Mouse (Mus musculus) adrenal gland, postnatal 36 days (tissue): ENCODE measurements around the gene Ambra1. TPM values are rescaled to one million over a fixed set of nuclear protein-coding genes. Genes with fewer than 3 reads are reported as not detected.

Experiments
- DNase-seq, 2 experiments: peaks; one replicate each; pipeline ENCODE4 v3.0.0; 2021; ENCODE audit warnings: mixed read lengths in 1 of 2
- total RNA-seq, 2 experiments: library from RNA; stranded (reverse); gene quantifications; 2 replicates each; pipeline ENCODE4 v1.2.3; 2021

Ambra1 gene
- total RNA-seq, 2 experiments from 2014 or later = 34.4 to 35.5 TPM

DNA sequence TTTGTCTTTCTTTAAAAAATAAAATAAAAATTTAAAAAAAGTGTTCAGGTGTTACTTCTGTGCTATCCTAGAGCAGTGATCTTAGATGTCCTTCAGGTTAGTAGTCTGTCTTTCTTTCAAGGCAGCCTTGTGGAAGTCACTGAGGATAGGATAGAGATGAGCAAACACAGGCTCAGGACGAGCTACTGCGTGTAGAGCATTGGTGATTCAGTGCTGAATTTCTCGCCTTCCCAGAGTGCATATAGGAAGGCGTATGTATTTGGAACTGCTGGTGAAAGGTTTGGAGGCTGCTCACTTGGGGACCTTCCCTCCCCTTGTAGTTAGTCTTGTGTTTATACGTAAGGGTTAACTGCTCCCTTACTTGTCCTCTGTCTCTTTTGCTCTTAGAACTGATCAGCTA lies 5.3 kb downstream of the Ambra1 start:
- no peak for DNase-seq

DNA sequence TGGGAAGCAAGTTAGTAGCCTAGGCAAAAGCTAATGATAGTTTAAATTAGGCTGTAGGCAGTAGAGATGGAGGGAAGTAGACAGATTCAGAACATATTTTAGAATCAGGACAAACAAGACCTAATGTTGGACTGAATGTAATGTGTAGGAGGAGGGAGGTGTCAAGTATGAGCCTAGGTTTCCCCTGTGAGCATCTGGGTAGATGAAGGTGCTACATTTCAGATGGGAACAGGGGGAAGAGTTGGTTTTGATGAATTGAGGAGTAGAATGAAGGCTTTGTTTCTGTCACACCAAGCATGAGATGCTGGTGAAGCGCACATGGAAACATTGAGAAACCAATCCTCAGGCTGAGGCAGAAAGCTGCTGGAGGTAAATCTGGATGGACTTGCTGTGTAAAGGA lies 9.7 kb downstream of the Ambra1 start:
- DNase-seq = no peak

DNA sequence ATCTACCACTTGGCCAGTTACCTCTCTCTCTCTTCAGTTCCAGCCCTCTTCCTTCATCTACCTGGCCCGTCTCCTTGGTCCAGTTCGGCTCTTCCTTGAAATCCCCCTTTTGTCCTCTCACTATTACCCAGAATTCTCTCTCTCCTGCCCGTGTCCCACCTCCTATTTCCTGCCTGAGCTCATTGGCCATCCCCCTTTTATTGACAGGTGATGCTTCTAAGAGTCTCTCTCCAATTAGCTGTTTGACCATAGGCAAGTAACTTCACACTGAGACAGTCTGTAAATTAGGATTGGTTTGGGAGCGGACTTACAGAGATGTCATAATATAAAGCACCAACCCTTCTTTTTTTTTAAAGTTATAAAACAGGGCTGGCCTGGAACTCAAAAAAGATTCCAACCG lies 14.8 kb downstream of the Ambra1 start:
- DNase-seq = no peak

DNA sequence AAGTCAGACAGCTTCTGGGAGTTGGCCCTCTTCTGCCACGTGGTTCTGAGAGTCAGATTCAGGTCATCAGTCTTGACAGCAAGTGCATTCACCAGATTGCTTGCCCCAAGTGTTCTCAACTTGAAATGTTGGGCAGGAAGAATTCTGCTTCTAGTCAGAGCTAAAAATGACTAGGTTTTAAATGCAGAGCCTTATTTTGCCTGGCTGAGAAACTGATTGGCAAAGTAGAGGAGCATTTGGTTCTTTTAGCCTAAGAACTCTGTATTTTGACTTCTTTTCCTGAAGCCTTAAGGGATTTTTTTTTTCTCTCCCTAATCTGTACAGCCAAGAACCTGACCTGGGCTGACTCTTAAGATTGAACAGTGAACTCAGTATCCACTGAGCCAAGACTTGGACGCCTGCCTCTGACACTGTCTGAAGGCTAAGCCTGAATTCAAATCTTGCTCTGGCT lies 19.9 kb downstream of the Ambra1 start:
- peak; percentile 42 to 48 for DNase-seq

DNA sequence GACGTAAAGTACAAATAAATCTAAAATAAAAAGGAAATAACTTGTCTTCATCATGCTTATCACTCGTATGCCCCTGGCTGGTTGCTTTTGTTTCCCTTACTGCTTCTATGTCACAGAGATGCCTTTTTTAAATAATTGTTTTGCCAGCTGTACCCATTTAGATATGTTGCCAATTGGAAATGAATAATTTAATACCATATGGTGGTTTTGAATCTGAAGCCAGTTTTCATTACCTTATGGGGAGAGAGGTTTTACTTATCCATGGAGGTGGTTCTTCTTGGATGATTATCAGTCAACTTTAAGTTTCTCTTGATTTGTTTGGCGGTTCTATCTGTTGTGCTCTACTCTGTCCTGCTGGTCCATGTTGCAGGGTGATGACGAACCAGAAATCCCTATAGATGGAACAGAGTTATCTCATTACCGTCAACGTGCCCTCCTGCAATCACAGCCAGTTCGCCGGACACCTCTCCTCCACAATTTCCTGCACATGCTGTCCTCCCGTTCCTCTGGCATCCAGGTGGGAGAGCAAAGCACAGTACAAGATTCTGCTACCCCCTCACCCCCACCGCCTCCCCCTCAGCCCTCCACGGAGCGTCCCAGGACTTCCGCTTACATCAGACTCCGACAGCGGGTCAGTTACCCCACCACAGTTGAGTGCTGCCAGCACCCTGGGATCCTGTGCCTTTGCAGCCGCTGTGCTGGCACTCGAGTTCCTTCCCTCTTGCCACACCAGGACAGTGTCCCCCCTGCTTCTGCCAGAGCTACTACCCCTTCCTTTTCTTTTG lies 42.2 kb downstream of the Ambra1 start:
- no peak for DNase-seq

DNA sequence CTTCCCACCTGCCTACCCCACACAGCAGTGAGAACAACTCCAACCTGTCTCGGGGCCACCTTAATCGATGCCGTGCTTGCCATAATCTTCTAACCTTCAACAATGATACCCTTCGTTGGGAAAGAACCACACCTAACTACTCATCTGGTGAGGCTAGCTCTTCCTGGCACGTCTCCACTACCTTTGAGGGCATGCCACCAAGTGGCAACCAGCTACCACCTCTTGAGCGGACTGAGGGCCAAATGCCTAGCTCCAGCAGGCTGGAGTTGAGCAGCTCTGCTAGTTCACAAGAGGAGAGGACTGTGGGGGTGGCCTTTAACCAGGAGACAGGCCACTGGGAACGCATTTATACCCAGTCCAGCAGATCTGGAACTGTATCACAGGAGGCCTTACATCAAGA lies 43.4 kb downstream of the Ambra1 start:
- DNase-seq = no peak

DNA sequence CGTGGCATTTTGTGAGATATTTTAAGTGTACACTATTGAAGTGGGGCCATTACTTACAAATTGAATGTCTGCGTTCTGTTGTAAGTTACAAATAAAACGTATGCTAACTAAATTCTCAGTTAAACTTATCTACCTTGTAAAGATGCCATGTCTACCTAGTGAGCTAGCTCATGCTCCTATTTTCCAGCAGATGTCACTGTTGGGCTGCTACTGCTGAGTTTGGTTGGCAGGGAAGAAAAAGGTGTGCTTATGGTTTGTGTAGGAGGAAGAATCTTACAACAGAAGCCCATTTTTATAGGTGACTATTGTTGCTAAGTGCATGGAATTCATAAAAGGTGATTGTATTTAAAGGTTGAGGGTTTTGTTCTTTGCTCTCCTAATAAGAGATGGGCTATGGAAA lies 49.2 kb downstream of the Ambra1 start:
- DNase-seq = peak in 1 of 2 experiments; percentile 42

DNA sequence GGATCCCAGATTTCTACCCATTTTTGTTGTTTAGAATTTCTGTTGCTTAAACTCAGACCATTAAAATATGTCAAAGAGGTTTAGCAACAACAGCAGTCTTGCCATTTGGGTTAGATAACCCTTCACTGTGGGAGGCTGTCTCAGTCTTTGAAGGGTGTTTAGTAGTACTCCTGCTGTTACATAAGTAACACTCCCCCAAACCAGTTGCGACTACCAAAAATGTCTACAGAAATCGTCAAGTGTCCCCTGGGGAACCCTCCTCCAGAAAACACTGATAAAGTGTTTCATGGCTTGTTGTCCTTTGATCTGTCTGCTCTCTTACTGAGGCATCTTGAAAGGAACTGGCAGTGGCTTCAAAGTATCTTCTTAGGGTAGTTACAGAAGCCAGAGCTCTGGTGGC lies 61.7 kb downstream of the Ambra1 start:
- peak in 1 of 2 experiments; percentile 1 for DNase-seq

DNA sequence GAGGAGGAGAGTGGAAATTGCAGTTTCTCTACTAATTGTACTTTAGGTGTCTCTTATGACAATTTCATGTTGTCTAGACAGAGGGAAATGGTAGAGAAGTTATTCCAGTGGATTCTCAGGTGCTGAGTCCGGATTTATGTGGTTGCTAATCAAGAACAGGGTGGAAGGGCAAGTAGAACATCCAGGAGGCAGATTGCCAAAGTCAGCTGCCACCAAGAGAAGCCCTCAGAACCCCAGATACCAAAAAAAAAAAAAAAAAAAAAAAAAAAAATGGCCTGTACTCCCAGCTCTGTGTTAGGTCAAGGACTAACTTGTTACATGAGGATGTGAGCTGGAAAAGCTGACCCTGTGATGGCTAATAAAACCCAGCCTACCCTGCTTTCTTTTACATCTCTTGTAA lies 62.4 kb downstream of the Ambra1 start:
- peak; percentile 34 to 62 for DNase-seq

DNA sequence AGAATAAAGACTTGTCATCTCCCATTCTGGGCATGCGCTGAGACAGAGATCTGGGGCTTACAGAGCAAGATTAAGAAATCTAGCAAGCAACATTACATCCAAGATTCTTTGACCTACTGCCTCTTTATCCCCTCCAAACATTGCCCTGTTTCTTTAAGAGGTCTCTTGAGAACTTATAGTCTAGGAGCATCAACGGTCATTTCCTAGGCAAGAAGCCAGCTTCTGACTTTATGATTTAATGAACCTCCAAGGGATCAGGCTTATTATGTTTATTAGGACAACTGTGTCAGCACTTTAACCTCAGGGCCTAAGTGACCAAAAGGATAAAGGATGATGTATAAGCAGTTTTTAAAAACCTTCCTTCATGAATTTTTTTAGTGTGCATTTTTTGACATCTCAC lies 64.5 kb downstream of the Ambra1 start:
- peak in 1 of 2 experiments; percentile 16 for DNase-seq

DNA sequence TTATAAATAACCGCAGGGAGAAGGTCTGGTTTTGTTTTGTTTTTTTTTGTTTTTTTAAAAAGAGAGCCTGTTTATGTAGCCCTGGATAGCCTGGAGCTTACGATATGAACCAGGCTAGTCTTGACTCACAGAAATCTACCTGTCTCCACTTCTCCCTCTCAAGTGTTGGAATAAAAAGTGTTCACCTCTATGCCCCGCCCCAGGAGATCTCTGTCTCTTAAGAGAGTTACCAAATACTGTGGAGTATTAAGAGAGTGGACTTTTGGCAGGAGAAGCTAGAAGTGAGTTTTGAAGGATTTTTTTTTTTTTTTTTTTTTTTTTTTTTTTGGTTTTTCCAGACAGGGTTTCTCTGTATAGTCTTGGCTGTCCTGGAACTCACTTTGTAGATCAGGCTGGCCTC lies 65.2 kb downstream of the Ambra1 start:
- DNase-seq = no peak

DNA sequence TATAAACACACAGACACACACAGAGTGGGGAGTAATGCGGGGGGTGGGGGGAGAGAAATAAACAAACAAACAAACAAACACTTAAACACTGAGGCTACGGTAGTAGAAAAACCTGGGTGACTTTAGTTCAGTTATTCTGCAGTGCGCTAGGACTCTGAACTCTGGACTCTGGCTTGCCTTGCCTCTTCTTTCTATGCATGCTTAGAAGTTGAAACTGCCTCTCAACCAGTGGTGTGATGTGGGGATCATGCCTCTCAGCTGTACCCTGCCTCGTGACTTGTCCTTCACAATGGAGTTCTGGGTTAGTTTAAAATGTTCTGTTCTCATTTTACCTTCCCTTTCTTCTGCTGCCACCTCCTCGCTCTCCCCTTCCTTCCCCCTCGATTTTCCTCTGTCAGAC lies 81.5 kb downstream of the Ambra1 start:
- no peak for DNase-seq

DNA sequence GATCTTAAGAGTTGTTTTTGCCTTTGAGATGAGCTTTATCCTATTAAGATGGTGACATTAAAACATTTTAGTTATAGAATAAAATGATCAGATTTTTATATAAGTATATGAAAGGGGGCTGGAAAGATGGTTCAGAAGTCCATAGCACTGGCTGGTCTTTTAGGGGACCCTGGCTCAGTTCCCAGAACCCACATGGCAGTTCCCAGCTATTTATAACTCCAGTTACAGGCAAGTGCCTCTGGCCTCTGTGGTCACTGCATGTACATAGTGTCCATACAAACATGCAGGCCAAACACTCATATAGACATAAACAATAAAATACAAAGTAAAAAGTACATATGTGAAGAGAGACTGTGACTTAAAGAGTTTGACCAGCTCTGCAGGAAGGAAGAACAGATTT lies 86.8 kb downstream of the Ambra1 start:
- DNase-seq = no peak

DNA sequence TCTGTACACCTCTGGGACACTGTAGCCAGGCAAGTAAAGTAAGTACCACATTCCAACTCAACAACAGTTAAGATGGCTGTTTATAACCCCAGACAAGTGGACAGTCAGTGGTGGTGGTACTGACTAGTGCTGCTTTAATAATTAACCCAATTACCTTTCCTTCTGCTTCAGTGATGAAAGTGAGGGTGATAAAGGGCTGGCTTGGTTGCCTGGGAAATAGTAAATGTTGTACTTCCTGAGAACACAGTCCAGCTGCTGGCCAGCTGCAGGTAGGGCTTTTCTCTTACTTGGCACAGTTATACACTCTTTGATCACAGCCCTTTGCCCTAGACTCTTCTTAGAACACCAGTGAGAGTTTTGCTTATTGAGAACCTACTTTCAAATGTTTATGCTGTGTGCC lies 102.3 kb downstream of the Ambra1 start:
- no peak for DNase-seq

DNA sequence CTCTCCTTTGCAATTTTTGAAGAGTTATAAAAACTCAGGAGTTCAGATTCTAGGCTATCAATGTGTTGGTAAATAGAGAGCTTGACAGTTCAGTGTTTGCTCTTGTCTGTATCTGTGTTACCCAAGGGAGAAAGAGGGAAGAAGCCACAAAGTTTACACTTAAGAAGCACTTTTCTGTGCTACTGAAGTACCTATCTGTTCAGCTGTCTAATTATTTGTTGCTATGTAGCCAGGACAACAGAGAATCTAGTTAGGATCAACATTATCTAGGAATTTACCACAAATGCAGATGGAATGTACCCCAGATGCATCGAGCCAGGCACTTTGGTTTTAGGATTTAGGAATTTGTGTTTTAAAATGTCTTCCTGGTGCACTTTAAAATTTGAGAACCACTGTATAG lies 104.3 kb downstream of the Ambra1 start:
- no peak for DNase-seq

DNA sequence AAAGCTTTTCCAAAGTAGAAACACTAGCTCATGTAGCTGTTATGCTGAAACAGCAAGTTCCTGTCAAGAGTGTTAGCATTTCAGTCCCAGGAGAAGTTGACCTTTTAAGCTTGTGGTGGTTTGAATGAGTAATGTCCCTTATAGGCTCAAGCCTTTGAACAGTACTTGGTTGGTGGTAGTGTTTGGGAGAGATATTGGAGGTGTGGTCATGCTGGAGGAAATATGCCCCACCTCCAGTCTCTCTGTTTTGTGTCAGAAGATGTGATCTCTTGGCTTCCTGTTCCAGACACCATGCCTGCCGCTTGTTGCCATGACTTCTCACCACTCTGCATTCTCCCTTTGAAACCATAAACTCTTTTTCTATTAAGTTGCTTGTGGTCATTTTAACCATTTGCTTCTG lies 105.1 kb downstream of the Ambra1 start:
- DNase-seq = no peak

DNA sequence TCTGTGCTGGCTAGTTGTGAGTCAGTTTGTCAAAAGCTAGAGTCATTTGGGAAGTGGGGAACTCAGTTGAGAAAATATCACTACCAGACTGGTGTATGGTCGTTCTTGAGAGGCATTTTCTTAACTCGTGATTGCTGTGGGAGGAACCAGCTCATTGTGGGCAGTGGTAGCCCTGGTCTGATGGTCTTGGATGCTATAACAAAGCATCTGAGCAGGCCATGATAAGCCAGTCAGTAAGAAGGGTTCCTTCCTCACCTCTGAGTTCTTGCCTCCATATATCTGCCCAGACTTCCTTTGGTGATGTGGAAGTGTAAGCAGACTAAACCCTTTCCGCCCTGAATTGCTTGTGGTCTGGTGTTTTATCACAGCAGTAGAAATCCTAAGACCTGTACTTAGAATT lies 105.7 kb downstream of the Ambra1 start:
- no peak for DNase-seq

DNA sequence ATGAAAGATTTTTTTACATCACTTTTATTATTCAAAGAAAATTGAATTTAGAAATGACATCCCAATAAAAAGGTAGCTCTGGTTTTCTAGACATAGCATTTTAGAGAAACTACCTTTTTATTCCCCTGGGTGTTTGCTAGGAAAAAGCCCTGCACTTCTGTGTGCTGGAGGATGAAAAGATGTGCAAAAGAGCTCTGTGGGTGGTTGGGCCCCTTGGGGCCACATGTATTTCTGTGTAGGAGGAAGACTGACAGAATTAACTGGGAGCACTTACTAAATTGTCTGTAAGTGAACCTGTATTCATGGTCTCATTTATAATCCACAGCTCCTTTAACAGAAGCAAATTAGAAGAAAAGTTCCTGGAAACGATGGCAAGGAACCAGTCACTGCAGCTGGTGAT lies 114.2 kb downstream of the Ambra1 start:
- no peak for DNase-seq

DNA sequence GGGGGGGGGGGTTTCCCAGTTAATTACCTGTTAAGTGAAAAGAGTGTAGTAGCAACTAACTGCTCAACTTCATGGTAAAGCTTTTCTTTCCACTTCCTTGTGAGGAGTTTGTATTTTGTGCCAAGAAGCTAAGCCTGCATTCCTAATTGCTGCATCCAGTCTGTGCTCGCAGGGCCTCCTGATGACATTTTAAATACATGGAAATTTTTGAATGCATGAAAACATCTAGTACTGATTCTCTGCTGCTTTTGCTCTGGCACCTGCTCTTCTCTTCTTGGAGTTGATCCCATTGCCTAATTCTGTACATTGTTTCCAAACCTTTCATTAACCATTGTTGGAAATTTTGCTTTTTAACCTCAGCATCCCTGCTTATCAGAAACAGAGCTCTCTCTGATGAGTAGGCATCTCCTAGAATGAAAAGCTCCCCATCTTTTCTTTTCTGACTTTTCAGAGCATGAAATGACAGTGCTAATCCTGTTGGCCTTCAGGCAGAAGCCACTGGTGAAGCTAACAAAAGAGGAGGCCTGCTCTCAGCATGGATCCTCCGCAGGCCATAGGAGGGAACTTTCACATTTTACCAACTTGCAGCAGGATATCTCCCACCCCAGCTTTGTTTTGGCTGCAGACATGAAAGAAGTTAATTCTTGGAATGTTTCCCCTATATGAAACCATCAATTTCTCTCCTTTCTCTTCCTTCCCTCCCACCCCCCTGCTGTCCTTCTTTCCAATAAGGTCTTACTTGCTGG lies 122.7 kb downstream of the Ambra1 start:
- no peak for DNase-seq

DNA sequence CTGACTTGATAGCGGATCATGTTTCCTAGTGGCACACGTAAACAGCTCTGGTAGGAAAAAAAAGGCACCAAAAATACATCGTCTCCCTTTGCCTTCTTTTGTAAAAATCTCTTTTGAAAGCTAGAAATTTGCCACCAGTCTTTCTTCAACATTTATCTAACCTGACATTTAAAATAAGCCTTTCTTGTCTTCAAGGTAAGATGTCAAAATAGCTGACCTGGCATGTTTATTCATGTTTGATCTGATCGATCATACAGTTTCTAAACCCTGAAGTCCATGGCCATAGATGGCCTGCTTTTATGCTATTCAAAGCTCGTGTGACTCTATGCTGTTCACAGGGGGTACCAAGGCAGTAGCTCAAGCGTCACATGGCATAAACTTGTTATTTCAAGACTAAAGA lies 124.6 kb downstream of the Ambra1 start:
- DNase-seq = no peak

DNA sequence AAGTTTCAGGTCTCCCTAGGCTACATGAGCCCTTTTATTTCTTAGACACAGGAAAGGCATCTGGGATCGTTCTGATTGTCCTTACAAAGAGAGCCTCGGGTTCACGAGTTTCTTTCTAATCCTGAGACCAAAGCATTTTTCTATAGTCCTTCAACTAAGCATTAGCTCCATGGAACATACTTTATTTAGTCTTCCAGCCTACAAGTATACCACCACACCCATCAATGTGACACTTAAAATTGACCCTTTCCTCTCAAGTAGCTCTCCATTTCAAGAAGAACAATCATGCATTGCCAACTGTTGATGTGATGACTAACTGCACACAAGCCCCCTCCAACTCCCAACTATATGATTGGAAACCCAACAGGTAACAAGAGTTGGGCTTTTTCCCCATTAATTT lies 127.0 kb downstream of the Ambra1 start:
- DNase-seq = no peak

DNA sequence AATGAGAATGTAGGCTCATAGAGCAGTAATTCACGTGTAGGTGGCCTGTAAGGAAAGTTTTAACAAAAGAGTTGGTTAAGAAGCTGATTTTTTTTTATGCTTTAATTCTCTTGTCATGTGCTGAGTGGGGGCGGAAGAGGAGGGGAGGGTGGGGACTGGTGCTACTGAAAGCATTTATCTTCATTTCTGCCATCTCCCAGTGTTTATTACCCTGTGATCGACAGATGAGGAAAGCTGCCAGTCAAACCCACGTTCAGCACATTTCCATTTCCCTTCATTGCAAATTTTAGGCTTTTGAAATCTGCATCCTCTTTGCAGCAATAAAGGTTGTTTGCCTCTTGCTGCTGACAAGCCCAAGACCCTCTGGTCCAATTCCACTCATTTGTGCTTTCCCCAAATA lies 129.5 kb downstream of the Ambra1 start:
- no peak for DNase-seq

DNA sequence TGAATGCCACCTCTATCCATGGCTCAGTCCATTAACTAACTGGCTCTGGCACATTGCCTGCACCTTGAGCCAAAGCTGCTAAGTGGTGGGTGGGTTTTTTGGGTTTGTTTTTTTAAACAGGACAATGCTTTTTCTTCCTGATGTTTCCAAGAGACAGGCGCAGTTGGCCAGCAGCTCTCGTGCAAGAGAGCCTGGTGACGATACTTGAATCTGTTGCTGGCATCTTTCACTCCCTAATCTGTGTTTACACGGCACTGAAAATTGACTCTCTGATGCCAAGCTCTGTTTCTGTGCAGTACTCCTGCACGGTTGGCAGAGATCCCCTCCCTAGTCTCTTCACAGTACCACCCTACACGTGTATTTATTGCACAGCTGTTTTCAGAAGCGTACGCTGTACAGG lies 140.8 kb downstream of the Ambra1 start:
- no peak for DNase-seq

DNA sequence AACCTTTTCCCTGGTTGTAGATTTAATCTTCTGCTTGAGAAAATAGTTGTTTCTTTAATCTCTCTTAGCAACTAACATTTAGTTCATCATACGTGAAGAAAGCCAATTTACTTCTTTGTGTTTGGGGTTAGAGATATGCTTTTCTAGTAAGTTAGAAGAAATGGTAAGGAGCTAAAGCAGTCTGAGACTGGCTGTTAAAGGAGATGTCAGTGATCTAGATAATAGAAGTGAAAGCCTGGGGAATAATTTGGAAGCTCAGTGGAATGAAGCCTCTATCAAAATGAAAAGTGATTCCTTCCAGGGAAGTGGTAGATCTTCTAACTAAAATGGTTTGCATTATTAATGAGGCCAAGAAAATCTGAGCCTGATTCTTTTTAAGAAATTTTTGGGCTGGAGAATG lies 141.3 kb downstream of the Ambra1 start:
- DNase-seq = no peak
